Mouse (Mus musculus) 3T3-L1 (cell line): ENCODE measurements around the gene Ltbp1.
A peak's percentile ranks its signal among the peaks of the same experiment; 100 is the strongest.
"Not testable (repeated sequence)": the region's sequence is repeated elsewhere in the genome, so short reads cannot be mapped to it uniquely, and the experiment has no call there.

Experiments
- DNase-seq: peaks from one replicate; pipeline ENCODE4 v3.0.0-alpha.2; 2015; ENCODE audit warnings: low read depth, low spot score

Ltbp1 gene

GRCm38 (mm10) chr17:75110252-75111205 is 105.2 kb downstream of the Ltbp1 start:
- DNase-seq, result peak; percentile 96

GRCm38 (mm10) chr17:75115594-75115993 is 110.2 kb downstream of the Ltbp1 start:
- no peak for DNase-seq

GRCm38 (mm10) chr17:75118896-75119295 is 113.5 kb downstream of the Ltbp1 start:
- peak; percentile 22 for DNase-seq

GRCm38 (mm10) chr17:75119422-75119821 is 114.1 kb downstream of the Ltbp1 start:
- peak; percentile 80 for DNase-seq

- DNase-seq, result no peak
Observed at GRCm38 (mm10) chr17:75120071-75120470, 114.7 kb downstream of the Ltbp1 start.

GRCm38 (mm10) chr17:75122584-75123282 is 117.4 kb downstream of the Ltbp1 start:
- peak; percentile 47 for DNase-seq

GRCm38 (mm10) chr17:75128337-75128935 is 123.1 kb downstream of the Ltbp1 start:
- peak; percentile 40 for DNase-seq

- DNase-seq, result no peak
Observed at GRCm38 (mm10) chr17:75133983-75134382, 128.6 kb downstream of the Ltbp1 start.

GRCm38 (mm10) chr17:75139731-75140130 is 134.4 kb downstream of the Ltbp1 start:
- DNase-seq, result peak; percentile 55

- DNase-seq, result not testable (repeated sequence)
Observed at GRCm38 (mm10) chr17:75142845-75143244, 137.5 kb downstream of the Ltbp1 start.

- DNase-seq, result no peak
Observed at GRCm38 (mm10) chr17:75143927-75144326, 138.6 kb downstream of the Ltbp1 start.

GRCm38 (mm10) chr17:75147218-75147617 is 141.8 kb downstream of the Ltbp1 start:
- no peak for DNase-seq

- no peak for DNase-seq
Observed at GRCm38 (mm10) chr17:75151800-75152199, 146.4 kb downstream of the Ltbp1 start.

- peak; percentile 17 for DNase-seq
Observed at GRCm38 (mm10) chr17:75153088-75153487, 147.7 kb downstream of the Ltbp1 start.

- DNase-seq, result no peak
Observed at GRCm38 (mm10) chr17:75158385-75158784, 153.0 kb downstream of the Ltbp1 start.

GRCm38 (mm10) chr17:75159066-75159787 is 153.9 kb downstream of the Ltbp1 start:
- DNase-seq, result no peak

- no peak for DNase-seq
Observed at GRCm38 (mm10) chr17:75161062-75161461, 155.7 kb downstream of the Ltbp1 start.

- no peak for DNase-seq
Observed at GRCm38 (mm10) chr17:75161931-75162330, 156.6 kb downstream of the Ltbp1 start.

- peak; percentile 47 for DNase-seq
Observed at GRCm38 (mm10) chr17:75164566-75164965, 159.2 kb downstream of the Ltbp1 start.

GRCm38 (mm10) chr17:75168572-75169200 is 163.3 kb downstream of the Ltbp1 start:
- DNase-seq, result peak; percentile 66

- no peak for DNase-seq
Observed at GRCm38 (mm10) chr17:75171659-75172058, 166.3 kb downstream of the Ltbp1 start.
